Mouse (Mus musculus) cerebellum, adult 11 months (tissue): ENCODE data around the gene Cdc25b.

Experiments used
- DNase-seq: peaks from one replicate; pipeline ENCODE4 v3.0.0; 2022

The Cdc25b gene

GRCm38 (mm10) chr2:131186771-131187601 lies at the start of gene Cdc25b, which contains the start of gene Spef1:
Gene Cdc25b (plus strand): TSS chr2:131186949.
Gene Spef1 (minus strand): TSS chr2:131187282.
- DNase-seq = peak; percentile 80

- no peak for DNase-seq
Measured at GRCm38 (mm10) chr2:131138296-131138695, 48.5 kb upstream of the Cdc25b start.

GRCm38 (mm10) chr2:131138760-131139159 lies 48.0 kb upstream of the Cdc25b start:
- no peak for DNase-seq

- DNase-seq = no peak
Measured at GRCm38 (mm10) chr2:131139287-131139686, 47.5 kb upstream of the Cdc25b start.

DNA sequence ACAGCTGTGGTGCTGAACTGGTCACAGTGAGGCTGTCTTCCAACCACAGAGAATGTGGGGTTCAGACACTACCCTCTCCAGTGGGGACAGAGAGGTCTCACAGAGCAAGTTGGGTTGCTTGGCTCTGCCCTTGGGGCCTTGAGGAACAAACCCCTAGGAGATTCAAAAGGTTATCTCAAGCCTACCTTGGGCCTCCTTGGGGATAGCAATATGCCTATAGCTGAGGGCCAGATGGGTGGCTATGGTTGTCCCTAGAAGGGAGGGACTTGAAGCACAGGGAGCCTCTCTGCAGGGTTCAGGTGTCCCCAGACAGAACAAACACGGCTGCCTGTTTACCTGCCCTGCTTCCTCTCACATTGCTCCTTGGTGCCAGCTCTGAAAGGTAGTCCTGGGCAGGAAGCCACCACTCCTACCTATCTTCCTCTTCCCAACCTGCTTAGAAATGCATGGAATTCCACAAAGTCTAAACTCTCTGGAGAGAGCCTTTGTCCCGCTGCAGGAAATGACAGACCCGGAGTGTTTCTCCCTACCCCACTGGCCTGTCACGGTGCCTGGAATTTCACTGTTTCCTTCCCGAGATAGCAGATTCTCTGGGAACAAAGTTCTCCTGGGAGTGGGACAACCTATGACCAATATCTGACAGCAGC lies 46.7 kb upstream of the Cdc25b start:
- no peak for DNase-seq

DNA sequence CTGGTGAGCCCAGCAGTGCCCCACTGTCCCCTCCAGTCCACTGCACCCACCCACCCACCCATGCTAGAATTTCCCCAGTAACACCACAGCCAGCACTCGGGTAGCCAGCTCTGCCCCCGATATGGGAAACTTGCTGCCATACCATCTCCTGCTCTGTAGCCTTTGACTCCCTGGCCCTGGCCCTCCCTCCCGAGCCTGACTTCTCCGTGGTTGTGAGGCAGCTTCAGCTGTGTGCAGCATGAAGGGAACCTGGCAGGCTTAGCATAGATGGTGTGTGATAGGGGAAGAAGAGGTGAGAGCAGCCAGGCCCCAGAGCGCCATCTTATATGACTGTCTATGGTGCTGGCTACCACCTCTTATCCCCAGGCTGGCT lies 46.2 kb upstream of the Cdc25b start:
- DNase-seq = no peak

DNA sequence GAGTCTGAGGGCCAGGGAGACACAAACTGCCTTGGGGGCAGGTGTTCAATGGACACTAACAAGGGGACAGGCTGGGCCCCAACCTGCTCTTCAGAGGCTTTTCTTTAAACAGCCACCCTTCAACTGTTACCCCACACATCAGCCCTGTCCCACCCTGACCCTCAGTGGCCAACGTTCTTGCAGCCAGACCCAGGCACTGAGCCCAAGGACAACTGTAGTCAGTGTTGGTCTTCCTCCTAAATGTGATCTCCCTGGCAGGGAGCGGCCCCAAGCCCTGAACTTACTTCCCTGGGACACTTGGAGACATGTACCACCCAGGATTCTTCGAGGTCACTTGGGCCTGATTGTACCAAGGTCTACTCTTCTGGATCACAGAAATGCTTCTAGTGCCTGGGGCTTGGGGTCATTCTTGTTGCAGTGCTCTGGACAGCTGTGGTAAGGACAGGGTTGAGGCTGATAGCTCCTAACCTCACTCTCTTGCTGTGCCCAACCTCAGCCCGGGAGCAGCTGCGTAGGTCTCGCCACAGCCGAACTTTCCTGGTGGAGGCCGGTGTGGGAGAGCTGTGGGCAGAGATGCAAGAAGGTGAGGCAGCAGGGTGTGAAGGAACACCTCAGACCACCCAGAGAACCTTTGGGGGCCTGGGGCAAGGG lies 45.3 kb upstream of the Cdc25b start:
- no peak for DNase-seq

- no peak for DNase-seq
Measured at GRCm38 (mm10) chr2:131142592-131142991, 44.2 kb upstream of the Cdc25b start.

DNA sequence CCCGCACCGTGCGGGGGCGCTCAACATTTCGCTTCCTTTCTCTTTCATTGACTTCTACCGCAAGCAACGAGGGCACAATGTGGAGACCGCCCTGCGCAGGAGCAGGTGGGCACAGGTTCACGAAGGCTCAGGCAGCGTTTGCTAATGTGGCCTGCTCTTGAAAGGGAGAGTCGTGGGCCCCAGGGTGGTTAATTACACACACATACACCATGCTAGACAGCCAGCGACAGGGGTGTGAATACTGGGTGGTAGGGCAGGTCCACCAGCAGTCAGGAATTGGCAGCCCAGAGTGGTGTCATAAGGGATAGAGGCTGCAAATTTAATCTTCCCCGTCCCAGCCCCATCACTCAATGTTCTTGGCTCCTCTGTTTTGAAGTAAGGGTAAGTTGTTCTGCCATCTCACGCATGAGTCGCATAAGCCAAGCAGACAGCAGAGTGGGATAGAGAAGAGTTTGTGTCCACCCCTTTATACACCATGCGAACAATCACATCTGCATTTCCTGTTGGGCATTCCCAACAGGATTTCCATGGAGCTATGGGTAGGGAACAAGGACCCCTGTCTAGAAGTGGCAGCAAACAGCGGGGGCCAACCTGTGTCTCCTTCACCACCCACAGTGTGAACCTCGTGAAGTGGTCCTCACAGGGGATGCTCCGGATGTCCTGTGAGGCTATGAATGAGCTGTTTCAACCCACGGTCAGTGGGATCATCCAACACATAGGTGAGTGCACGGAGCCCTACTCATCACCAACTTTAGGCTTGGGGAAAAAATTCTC lies 43.6 kb upstream of the Cdc25b start:
- DNase-seq = no peak

DNA sequence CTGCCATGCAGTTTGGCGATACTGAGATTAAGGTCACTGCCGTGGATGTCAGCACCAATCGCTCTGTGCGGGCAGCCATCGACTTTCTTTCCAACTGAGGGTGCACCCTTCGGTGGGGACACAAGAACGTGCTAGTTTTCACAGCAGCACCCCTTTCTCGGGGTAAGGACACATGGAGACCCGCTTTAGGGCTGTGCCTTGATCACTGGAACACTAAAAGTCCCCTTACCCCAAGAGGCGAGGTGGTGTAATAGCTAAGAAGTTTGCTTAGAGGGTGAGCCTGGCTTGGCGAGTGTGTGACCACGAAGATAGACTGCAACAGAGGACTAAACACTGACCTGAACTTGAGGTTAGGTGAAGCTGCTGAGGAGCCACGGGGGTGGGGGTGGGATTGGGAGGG lies 41.6 kb upstream of the Cdc25b start:
- no peak for DNase-seq

DNA sequence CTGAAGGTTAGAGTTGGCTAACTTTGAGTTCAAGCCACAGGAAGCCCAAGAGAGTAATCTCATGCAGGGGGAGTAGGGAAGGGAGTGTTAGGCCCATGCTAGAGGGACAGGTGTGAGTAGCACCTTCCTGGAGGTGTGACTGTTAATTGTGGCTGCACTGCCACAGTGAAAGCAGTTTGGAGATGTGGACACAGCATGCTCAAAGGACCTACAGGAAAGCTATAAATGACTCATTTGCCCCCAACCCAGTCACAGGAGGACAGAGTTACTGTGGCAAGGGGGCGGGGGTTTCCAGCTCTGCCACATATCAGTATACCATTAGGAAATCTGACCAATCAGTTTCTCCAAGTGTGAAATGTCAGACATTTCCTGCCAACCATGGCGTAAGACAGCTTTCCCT lies 41.2 kb upstream of the Cdc25b start:
- no peak for DNase-seq

GRCm38 (mm10) chr2:131146193-131147042 lies 40.3 kb upstream of the Cdc25b start:
- DNase-seq = no peak

- DNase-seq = no peak
Measured at GRCm38 (mm10) chr2:131147043-131147365, 39.7 kb upstream of the Cdc25b start.

GRCm38 (mm10) chr2:131148353-131149253 lies 38.1 kb upstream of the Cdc25b start:
- no peak for DNase-seq

DNA sequence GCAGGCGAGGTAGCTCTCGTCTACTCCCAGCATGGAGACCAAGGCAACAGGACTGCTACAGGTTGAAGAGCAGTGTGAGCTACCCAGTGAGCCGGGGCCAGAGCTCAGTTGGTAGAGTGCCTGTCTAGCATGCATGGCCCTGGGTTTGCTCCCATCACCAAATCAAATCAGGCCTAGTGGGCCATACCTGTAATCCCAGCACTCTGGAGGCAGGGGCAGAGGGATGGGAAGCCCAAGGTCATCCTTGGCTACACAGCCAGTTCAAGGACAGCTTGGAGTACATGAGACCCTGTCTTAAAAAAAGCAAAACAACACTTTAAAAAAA lies 37.5 kb upstream of the Cdc25b start:
- no peak for DNase-seq

GRCm38 (mm10) chr2:131152166-131152730 lies 34.5 kb upstream of the Cdc25b start:
- no peak for DNase-seq

DNA sequence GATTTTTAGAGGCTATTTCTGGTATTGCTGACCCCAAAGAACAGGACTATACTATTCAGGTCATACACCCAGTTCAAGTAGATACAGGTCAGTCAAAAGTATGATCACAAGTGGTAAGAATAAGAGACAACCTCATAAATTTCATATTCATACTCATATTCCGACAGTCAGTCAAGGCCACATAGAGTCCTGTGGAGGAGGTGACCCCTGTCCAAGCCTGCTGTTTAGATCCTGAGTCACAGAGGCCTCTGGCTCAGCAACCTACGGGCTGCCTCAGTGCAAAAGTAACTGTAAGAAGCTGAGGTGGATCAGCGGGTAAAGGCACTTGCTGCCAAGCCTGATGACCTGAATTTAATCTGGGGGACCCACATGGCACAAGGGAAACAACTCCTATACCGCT lies 32.7 kb upstream of the Cdc25b start:
- DNase-seq = no peak

DNA sequence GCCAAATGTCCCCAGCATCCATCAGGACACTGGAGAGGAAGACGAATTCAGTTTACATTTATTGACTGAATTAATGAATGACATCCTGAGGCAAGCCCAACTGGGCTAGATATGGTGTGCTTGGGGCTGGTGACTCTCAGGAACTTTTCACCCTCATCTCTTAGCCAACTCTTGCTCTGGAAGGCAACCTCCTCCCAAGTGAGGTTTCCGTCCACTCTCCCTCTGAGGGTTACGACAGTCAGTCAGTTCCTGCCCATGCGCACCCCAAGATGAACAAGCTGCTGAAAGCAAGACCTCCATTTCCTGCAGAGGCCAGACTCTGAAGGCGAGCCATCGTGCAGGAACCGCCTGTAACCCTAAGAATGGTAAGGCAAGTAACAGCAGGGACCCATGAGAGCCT lies 29.8 kb upstream of the Cdc25b start:
- no peak for DNase-seq

DNA sequence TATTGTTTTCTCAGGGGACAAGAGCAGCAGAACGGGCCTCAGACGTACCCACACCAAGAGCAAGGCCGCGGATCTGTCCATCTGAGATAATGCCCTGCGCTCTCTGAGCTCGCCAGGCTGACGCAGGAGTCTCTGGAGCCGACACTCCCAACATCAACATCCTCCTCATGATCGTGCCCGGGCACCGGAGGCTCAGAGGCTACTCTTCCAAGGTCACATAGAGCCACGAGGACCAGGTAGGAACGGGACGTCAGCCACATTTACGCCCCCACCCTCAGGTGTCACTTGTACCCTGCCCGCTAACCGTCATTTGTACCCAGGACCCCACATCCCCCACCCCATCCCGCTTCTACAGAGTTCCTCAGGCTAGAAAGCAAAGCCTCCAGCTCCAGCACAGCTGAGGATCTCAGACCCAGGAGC lies 27.2 kb upstream of the Cdc25b start:
- no peak for DNase-seq

DNA sequence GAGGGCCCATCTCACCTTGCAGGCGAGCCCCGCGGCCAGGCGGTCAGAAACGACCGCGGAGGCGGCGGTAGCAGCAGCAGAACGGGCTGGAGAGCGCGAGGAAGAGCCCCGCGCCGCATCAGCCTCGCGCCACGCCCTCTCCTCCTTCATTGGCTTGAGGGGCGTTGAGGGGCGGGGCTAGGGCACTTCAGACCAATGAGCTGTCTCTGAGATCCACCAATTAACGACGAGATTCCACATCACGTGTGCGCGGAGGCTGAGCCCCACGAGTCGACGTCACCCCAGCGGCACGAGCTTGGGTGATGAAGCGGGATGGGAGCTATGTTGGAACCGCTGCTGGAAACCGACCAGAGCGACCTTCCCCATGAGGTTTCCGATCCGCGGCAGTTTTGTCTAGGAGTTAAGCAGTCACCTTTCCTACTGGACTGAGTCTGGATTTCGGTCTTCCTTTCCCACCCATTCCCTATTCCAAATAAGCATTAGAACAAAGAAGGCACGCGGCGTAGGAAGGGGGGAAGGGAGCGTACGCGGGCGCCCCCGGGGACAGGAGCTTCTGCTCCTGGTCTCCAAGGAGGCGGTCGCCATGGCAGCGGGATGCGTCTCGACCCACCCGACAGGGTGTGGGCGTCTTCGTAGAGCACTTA lies 26.7 kb upstream of the Cdc25b start, which contains the start of gene 1700037H04Rik:
Gene 1700037H04Rik (minus strand): TSS at position 144 of the 644 bp plus-strand sequence.
- peak; percentile 95 for DNase-seq
